Mouse (Mus musculus) testis, postnatal 14 days (tissue): ENCODE measurements around the gene Dctpp1.
"Not testable (repeated sequence)": the region's sequence is repeated elsewhere in the genome, so short reads cannot be mapped to it uniquely, and the experiment has no call there.

Experiments used
- DNase-seq: peaks from one replicate; pipeline ENCODE4 v3.0.0; 2021; ENCODE audit warnings: low spot score

The Dctpp1 gene

GRCm38 (mm10) chr7:127270256-127270655 lies 9.7 kb upstream of the Dctpp1 start:
- no peak for DNase-seq

DNA sequence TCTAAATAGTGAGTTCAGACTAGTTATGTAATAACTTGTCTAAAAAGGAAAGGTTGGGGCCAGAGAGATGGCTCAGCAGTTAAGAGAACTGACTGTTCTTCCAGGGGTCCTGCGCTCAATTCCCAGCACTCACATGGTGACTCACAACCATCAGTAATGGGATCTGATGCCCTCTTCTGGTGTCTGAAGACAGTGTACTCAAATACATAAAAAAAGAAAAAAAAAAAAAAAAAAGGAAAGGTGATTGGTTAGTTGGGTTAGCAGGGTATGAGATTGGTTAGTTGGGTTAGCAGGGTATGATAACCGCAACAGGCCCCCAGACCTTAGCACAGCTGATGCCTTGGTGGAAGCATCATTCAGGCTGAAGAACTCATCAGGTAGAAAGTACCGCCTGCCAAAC lies 3.0 kb upstream of the Dctpp1 start:
- no peak for DNase-seq

DNA sequence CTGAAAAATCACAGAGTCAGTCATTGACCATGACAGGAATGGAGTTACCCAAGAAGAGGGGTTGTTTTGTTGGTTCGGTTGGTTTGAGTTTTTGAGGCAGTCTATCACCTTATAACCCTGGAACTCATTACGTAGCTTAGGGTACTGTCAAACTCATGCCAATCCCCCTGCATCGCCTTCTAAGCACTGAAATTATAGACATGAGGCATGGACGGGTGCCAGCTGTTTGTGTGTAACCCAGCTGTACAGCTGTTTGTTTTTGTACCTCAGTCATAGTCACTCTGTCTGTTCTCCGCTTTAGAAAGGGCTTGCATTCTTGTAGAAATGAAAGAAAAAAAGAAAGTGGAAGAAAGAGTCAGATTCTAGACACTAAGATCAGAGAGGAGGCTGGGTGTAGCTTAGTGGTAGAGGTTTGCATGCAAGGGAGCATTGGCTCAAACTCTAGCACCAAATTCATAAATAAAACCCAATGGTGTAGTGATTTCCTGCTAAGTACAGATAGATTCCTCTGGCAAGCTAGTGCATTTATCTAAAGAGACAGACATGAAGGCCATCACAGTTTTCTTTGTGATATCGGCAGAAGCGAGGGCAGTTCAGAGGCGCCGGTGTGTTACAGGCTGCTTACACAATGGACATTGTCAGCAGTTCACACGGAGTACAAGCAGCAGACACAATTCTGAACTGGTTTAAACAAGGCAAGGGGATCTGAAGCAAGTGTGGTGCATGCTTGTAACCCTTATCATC lies 1.9 kb upstream of the Dctpp1 start:
- DNase-seq: no peak

DNA sequence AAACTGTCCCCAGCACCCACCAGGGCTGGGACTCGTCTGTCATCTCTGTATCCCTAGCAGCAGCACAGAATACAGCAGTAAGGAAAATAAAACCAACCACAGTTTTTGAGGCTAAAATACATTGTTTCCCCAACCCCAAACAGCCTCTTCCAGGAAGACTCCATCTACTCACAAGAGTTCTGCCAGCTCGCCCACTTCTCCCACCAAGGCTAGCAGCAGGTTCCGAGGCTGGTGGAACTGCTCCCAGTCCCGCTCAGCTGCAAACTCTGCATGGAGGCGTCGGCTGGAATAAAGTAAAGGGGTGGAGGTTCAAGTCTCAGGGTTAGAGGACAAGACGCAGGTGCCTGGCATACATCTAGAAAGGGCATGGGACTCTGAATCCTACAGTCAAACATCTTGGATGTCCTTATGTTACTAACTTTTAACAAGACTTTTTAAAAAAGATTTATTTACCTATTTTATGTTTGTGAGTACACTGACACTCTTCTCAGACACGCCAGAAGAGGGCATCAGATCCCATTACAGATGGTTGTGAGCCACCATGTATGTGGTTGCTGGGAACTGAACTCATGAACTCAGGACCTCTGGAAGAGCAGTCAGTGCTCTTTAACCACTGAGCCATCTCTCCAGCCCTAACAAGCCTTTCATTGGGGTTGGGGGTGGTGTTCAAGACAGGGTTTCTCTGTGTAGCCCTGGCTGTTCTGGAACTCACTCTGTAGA lies 1.2 kb downstream of the Dctpp1 start:
- no peak for DNase-seq

- no peak for DNase-seq
Observed at GRCm38 (mm10) chr7:127256518-127256917, 4.0 kb downstream of the Dctpp1 start.

DNA sequence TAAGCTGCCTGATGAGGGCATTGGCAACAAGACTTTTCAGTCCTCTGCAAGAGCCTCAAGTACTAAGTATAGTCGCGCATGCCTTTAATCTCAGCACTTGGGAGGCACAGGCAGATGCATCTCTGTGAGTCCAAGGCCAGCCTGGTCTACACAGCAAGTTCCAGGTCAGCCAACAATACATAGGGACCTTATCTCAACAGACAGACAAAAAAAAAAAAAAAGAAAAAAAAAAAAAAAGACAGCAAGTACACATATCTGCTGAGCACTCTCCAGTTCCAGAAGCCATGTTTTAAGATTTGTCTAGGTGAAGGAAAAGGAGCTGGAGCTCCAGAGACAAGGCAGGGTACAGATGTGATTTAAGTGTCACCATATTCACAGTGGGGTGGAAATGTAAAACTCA lies 4.5 kb downstream of the Dctpp1 start:
- DNase-seq: no peak

GRCm38 (mm10) chr7:127255008-127255407 lies 5.5 kb downstream of the Dctpp1 start:
- no peak for DNase-seq

- peak; percentile 94 for DNase-seq
Observed at GRCm38 (mm10) chr7:127253821-127254769, 6.4 kb downstream of the Dctpp1 start.

- no peak for DNase-seq
Observed at GRCm38 (mm10) chr7:127253341-127253740, 7.2 kb downstream of the Dctpp1 start.

DNA sequence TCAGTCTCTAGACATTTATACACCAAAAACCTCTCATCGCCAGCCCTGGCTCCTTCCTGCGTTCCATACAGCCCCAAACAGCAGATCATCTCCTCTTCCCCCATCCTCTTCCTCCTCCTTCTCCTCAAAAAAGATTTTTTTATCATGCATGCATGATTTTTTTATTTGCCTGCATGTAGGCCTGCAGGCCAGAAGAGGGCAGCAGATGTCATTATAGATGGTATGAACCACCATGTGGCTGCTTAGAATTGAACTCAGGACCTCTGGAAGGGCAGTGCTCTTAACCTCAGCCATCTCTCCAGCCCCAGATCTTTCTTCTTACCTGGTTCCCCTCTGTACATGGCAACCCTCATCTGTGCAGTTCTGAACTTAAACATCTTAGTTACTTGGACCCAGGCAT lies 8.1 kb downstream of the Dctpp1 start:
- DNase-seq: no peak

- not testable (repeated sequence) for DNase-seq
Observed at GRCm38 (mm10) chr7:127250511-127250910, 10.0 kb downstream of the Dctpp1 start.

DNA sequence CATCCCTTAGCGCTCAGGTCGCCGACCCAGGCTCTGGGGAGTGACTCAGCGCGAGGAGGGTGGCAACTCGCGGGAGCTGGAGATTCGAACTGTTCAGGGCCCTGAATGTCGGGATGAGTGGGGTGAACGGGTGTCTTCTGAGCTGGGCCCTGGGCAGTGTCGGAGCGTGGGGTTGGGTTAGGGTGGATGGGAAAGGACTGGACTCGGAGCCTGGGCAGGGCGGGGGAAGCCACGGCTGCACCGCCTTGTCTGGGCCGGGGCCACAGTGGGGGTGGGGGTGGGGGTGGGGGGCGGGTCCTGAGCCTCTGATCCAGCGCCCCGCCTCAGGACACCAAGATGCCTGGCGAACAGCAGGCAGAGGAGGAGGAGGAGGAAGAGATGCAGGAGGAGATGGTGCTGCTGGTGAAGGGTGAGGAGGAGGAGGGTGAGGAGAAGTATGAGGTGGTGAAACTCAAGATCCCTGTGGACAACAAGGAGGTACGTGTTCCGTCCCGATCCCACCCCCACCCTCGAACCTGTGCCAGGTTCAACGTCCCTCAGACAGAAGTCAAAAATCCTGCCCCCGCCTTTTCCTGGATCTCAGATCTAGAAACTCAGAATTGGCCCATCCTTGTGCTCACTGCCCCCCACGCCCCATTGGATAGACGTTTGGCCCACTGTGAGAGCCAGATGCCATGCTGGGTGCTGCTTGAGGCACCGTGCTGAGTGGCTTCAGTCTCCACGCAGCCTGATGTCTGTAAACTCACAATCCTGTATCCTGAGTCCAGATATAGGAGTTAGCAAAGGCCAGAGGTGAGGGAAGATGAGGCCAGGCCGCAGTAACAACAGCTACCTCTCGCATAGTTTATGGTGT lies 15.6 kb downstream of the Dctpp1 start:
- no peak for DNase-seq

- DNase-seq: peak; percentile 95
Observed at GRCm38 (mm10) chr7:127243870-127244657, 16.4 kb downstream of the Dctpp1 start, which contains the start of gene Zfp771. Zfp771 (plus strand) TSS chr7:127244274.

DNA sequence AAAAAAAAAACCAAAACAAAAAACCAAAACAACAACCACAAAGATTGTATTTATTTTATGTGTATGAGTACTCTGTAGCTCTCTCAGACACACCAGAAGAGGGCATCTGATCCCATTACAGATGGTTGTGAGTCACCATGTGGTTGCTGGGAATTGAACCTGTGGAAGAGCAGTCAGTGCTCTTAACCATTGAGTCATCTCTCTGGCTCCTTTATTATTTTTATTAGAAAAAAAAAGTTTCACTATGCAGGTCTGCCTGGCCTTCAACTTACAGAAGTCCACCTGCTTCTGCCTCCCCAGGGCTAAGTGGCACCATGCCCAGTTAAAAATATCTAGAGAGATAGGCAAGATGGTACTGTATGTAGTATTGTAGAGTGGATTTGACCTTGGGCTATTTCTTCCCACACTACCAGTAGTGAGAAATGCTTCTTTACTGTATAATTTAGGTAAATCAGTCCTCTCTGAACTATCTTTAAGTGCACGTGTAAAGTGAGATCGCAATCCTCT lies 17.1 kb downstream of the Dctpp1 start:
- peak; percentile 50 for DNase-seq

GRCm38 (mm10) chr7:127234777-127235176 lies 25.7 kb downstream of the Dctpp1 start:
- peak; percentile 61 for DNase-seq

DNA sequence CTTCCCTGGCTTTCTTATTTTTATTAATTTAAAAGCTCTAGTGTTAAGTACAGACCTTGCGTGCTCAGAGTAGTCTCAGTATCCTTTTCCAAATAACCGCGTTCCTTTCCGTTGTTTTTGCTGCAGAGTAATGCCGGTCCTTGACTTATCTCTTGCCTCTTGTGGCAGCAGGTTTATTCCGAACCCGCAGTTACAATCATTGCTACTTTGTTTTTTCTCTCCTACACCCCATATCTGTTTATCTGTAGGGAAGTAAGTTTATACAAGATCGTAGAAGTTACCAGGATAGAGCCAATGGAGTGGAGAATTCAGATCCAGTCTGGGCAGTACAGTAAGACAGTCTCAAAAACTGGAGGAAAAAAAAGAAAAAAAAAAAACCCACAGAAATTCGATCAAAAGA lies 26.7 kb downstream of the Dctpp1 start:
- DNase-seq: no peak

DNA sequence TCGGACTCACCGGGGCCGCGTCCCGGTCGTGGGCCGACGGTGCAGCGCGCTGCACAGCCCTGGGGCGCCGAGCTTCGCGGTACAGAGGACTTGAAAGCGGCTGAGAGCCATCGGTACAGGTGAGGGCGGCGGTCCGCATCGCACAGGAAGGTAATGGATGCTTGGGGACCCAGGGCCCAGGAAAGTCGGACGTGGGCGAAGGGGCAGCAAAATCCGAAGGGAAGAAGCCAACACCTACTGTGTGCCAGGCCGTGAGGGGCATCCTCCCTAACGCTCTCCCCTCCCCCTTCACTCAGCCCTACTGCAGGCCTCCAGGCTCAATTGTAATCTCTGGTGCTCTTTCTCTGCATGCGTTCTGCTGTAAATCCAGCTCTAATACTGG lies 27.1 kb downstream of the Dctpp1 start:
- no peak for DNase-seq

GRCm38 (mm10) chr7:127232622-127233367 lies 27.7 kb downstream of the Dctpp1 start, which contains the start of the genes Zfp553 and Sept1:
Zfp553 (plus strand) TSS chr7:127233061.
Sept1 (minus strand) TSS chr7:127233130.
- peak; percentile 82 for DNase-seq

- DNase-seq: no peak
Observed at GRCm38 (mm10) chr7:127231826-127232621, 28.5 kb downstream of the Dctpp1 start.
